Mouse (Mus musculus): Measurements from ENCODE around the gene Rap1a. TPM values are rescaled to one million over a fixed set of nuclear protein-coding genes. Genes with fewer than 3 reads are reported as not detected.

Rap1a gene
- polyA plus RNA-seq, 1 experiment from 2014 or later: 100 TPM

DNA sequence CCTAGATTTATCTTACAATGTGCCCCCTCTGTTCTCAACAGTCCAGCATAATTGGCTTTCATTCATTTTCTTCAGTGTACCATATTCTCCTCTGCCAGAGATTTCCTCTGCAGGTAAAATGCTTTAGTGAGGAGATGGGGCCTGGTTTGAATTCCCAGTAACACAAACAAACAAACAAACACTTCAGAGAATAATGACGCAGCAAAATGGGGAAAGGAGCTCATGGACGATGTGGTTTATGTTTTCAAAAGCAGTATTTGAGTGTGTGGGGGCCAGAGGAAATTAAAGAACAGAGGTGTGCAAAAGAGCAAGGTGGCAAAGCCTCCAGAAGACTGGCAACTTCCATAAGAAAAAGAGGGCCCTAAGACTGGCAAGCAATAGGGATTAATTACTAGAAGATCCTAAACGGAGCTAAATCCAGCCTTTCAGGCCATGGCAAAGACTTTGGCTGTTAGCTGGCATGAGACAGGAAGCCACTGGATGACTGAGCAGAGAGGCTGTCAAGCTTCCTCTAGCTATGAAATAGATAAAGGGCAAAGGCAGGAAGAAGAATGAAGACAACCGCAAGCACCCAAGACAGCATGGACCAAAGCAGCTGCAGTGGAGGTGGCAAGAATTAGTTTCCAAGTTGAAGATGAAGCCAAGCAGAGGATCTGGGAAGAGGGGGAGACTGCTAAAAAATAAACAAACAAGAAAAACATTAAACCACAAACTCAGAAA is 37.8 kb downstream of the Rap1a start:
- Histone ChIP-seq H3K9me3 (ENCODE audit: control insufficient read depth, low read depth, low read length) (no peaks in the 10 kb centered on the region), H3K27ac (ENCODE audit: low read length) (no peak overlapping the region), H3K4me1 (ENCODE audit: control insufficient read depth, insufficient read depth, low read length) (no peaks in the 10 kb centered on the region), H3K4me3 (ENCODE audit: low read depth, low read length) (no peak overlapping the region), H3K36me3 (ENCODE audit: control insufficient read depth, insufficient read depth, low read length) (no peaks in the 10 kb centered on the region), H3K27me3 (ENCODE audit: control insufficient read depth, insufficient read depth, low read length) (no peaks in the 10 kb centered on the region), H3K4me2 (replicated peaks; ENCODE audit: low read depth, low read length) (no peak overlapping the region), H3K9ac (replicated peaks; ENCODE audit: low read depth, low read length) (no peak overlapping the region)
- no peak for ATAC-seq (ENCODE audit: insufficient number of reproducible peaks, insufficient read depth, low FRiP score, low read depth)
- WGBS: 70% methylated on average over 4 of the region's 4 CpGs

DNA sequence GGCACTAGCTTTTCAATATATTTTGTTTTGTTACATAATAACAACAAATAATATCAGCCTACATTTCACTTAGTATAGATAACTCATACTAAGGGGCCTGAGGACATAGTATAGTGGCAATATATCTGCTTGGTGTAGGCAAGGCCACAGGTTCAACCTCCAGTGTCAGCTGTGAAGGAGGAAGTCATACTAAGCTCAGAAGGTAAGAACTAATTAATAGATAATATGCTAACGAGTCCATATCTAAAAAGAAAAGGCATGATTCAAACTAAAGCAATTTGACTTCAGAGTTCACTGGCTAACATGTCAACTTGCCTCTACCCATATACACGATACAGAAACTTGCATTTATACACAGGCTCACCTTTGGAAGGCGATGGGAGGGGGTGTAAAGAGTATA is 41.1 kb downstream of the Rap1a start:
- H3K27me3 ChIP-seq (ENCODE audit: control insufficient read depth, insufficient read depth, low read length): no peaks in the 10 kb centered on the region
- H3K4me3 ChIP-seq (ENCODE audit: low read depth, low read length): no peak overlapping the region
- WGBS: 95% methylated on average over 3 of the region's 3 CpGs
- H3K27ac ChIP-seq (ENCODE audit: low read length): no peak overlapping the region
- H3K4me2 ChIP-seq (replicated peaks; ENCODE audit: low read depth, low read length): no peak overlapping the region
- no peak overlapping the region for H3K9ac ChIP-seq (replicated peaks; ENCODE audit: low read depth, low read length)
- H3K36me3 ChIP-seq (ENCODE audit: control insufficient read depth, insufficient read depth, low read length): no peaks in the 10 kb centered on the region
- H3K9me3 ChIP-seq (ENCODE audit: control insufficient read depth, low read depth, low read length): no peaks in the 10 kb centered on the region
- ATAC-seq (ENCODE audit: insufficient number of reproducible peaks, insufficient read depth, low FRiP score, low read depth): no peak
- H3K4me1 ChIP-seq (ENCODE audit: control insufficient read depth, insufficient read depth, low read length): peaks cover 6% of the 10 kb centered on the region; the same call in 1 of the 2 replicates

DNA sequence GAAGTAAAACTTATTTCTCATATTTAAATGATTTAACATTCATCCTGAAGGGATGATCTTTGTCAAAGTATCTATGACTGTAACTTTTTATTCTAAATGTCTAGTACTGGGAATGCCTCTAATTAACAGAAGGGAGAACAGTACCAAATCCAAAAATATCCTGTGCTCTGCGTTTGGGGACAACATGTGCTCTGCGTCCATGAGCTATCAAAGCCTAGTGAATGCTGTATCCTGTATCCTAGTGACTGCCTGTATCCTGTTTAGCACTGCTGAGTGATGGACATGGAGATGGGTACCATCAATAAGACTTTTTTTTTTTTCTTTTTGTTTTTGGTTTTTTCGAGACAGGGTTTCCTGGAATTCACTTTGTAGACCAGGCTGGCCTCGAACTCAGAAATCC is 42.5 kb downstream of the Rap1a start:
- H3K4me2 ChIP-seq (replicated peaks; ENCODE audit: low read depth, low read length): no peak overlapping the region
- H3K27me3 ChIP-seq (ENCODE audit: control insufficient read depth, insufficient read depth, low read length): no peaks in the 10 kb centered on the region
- H3K36me3 ChIP-seq (ENCODE audit: control insufficient read depth, insufficient read depth, low read length): no peaks in the 10 kb centered on the region
- no peak for ATAC-seq (ENCODE audit: insufficient number of reproducible peaks, insufficient read depth, low FRiP score, low read depth)
- H3K4me1 ChIP-seq (ENCODE audit: control insufficient read depth, insufficient read depth, low read length): peaks cover 6% of the 10 kb centered on the region; the same call in 1 of the 2 replicates
- H3K4me3 ChIP-seq (ENCODE audit: low read depth, low read length): no peak overlapping the region
- H3K9me3 ChIP-seq (ENCODE audit: control insufficient read depth, low read depth, low read length): no peaks in the 10 kb centered on the region
- no peak overlapping the region for H3K27ac ChIP-seq (ENCODE audit: low read length)
- no peak overlapping the region for H3K9ac ChIP-seq (replicated peaks; ENCODE audit: low read depth, low read length)
- WGBS: 79% methylated on average over 4 of the region's 4 CpGs

DNA sequence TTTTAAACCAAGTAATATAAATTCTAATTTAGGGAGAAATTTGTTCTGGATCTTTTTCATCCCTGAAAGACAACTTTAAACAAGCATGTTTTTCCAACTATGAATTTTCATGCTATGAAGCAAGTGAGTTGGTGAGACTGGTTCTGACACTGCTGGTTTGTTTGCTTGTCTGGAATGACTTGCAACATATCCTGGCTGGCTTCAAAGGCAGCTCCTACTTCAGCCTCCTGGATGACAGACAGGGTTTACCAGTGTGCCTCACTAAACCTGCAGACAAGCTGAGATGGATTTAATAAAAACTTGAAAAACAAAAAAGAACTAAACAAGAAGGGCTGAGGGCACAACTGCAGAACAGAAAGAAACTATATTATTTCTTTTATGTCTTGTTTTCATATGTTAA is 43.0 kb downstream of the Rap1a start:
- ATAC-seq (ENCODE audit: insufficient number of reproducible peaks, insufficient read depth, low FRiP score, low read depth): no peak
- Histone ChIP-seq H3K4me2 (replicated peaks; ENCODE audit: low read depth, low read length) (no peak overlapping the region), H3K4me3 (ENCODE audit: low read depth, low read length) (no peak overlapping the region), H3K9me3 (ENCODE audit: control insufficient read depth, low read depth, low read length) (no peaks in the 10 kb centered on the region), H3K9ac (replicated peaks; ENCODE audit: low read depth, low read length) (no peak overlapping the region), H3K4me1 (ENCODE audit: control insufficient read depth, insufficient read depth, low read length) (peaks cover 6% of the 10 kb centered on the region; the same call in 1 of the 2 replicates), H3K27me3 (ENCODE audit: control insufficient read depth, insufficient read depth, low read length) (no peaks in the 10 kb centered on the region), H3K27ac (ENCODE audit: low read length) (no peak overlapping the region), H3K36me3 (ENCODE audit: control insufficient read depth, insufficient read depth, low read length) (no peaks in the 10 kb centered on the region)

DNA sequence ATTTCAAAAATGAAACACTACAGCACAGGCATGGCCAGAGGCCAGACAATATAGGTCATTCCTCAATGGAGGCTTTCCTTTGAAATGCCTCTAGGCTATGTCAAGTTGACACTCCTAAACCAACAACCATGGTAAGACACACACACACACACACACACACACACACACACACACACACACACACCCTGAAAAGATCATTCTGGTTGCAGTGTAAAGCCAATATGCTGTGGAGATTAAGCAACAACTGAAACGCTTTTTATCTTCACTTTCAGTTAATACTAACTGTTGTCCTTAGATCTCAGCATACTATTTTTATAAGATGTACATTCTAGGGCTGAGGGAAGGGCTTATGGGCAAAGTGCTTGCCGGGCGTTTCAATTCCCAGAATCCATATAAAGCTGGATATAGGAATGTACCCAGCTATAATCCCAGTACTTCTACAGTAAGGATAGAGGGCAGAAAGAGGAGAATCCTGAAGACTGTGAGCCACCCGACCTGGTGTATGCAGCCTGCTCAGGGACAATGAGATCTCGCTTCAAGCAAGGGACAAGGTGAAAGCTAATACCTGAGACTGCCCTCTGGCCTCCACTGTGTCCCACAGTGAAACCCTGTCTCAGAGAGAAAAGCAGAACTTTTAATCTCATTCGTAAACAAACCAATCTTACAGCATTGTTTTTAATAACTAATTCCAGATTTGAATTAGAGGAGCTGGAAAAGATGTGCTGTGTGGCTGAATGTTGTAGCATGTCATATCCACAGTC is 43.6 kb downstream of the Rap1a start:
- Histone ChIP-seq H3K4me2 (replicated peaks; ENCODE audit: low read depth, low read length) (no peak overlapping the region), H3K9ac (replicated peaks; ENCODE audit: low read depth, low read length) (no peak overlapping the region), H3K4me1 (ENCODE audit: control insufficient read depth, insufficient read depth, low read length) (peaks cover 6% of the 10 kb centered on the region; the same call in 1 of the 2 replicates), H3K4me3 (ENCODE audit: low read depth, low read length) (no peak overlapping the region), H3K27ac (ENCODE audit: low read length) (no peak overlapping the region), H3K27me3 (ENCODE audit: control insufficient read depth, insufficient read depth, low read length) (no peaks in the 10 kb centered on the region), H3K36me3 (ENCODE audit: control insufficient read depth, insufficient read depth, low read length) (no peaks in the 10 kb centered on the region), H3K9me3 (ENCODE audit: control insufficient read depth, low read depth, low read length) (no peaks in the 10 kb centered on the region)
- ATAC-seq (ENCODE audit: insufficient number of reproducible peaks, insufficient read depth, low FRiP score, low read depth): no peak
- 79% methylated on average over 6 of the region's 6 CpGs for WGBS

DNA sequence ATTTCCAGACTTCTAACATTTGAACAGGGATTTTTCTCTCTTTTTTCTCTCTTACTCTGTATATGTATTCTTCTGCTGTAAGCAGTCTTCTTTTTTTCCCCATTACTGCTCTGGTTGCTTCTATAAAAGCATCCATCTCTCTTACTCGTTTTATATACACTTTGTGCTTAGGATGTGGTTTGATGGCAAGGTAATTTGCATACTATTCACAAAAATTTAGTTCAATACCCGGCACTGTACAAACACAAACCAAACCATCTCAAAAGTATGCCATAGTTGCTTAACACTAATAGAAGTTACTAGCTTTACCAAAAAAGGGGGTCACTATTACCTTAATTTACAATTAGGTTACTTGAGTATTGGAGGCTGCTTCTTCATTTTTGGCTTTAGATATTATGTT is 44.6 kb downstream of the Rap1a start:
- ATAC-seq (ENCODE audit: insufficient number of reproducible peaks, insufficient read depth, low FRiP score, low read depth): no peak
- Histone ChIP-seq H3K4me3 (ENCODE audit: low read depth, low read length) (no peak overlapping the region), H3K4me1 (ENCODE audit: control insufficient read depth, insufficient read depth, low read length) (peaks cover 6% of the 10 kb centered on the region; the same call in 1 of the 2 replicates), H3K27me3 (ENCODE audit: control insufficient read depth, insufficient read depth, low read length) (no peaks in the 10 kb centered on the region), H3K27ac (ENCODE audit: low read length) (no peak overlapping the region), H3K9me3 (ENCODE audit: control insufficient read depth, low read depth, low read length) (no peaks in the 10 kb centered on the region), H3K9ac (replicated peaks; ENCODE audit: low read depth, low read length) (no peak overlapping the region), H3K36me3 (ENCODE audit: control insufficient read depth, insufficient read depth, low read length) (no peaks in the 10 kb centered on the region), H3K4me2 (replicated peaks; ENCODE audit: low read depth, low read length) (no peak overlapping the region)
- 82% methylated on average over 2 of the region's 2 CpGs for WGBS

DNA sequence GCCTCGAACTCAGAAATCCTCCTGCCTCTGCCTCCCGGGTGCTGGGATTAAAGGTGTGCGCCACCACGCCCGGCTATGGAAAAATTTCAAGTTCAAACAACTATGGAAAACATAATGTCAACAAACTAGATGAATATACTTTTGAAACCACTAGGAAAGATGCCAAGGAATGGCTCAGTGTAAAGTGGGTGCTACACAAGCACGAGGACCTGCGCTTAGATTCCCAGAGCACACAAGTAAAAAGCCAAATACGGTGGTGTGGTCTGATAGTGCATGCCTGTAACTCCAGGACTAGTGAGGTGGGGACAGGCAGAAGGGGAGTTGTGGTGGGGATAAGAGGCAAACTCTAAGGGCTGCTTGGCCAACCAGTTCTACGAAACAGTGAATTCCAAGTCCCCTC is 46.0 kb downstream of the Rap1a start:
- no peaks in the 10 kb centered on the region for H3K27me3 ChIP-seq (ENCODE audit: control insufficient read depth, insufficient read depth, low read length)
- no peak for ATAC-seq (ENCODE audit: insufficient number of reproducible peaks, insufficient read depth, low FRiP score, low read depth)
- WGBS: 93% methylated on average over 9 of the region's 9 CpGs

DNA sequence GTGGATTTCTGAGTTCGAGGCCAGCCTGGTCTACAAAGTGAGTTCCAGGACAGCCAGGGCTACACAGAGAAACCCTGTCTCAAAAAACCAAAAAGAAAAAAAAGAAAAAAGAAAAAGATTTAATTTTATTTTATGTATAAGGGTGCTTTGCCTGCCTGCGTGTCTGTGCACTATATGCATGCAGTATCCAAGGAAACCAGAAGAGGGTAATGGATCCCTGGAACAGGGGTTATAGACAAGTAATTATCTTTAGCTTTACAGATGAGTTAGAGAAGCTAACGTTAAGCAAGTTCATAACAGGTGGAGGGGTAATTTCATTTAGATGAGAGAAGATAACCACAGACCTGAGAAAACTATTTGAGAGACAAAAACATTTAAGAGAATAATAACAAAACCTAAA is 47.0 kb downstream of the Rap1a start:
- peaks cover 6% of the 10 kb centered on the region; the same call in 1 of the 2 replicates for H3K4me1 ChIP-seq (ENCODE audit: control insufficient read depth, insufficient read depth, low read length)
- H3K36me3 ChIP-seq (ENCODE audit: control insufficient read depth, insufficient read depth, low read length): no peaks in the 10 kb centered on the region
- no peak overlapping the region for H3K4me3 ChIP-seq (ENCODE audit: low read depth, low read length)
- H3K9me3 ChIP-seq (ENCODE audit: control insufficient read depth, low read depth, low read length): no peaks in the 10 kb centered on the region
- H3K27me3 ChIP-seq (ENCODE audit: control insufficient read depth, insufficient read depth, low read length): no peaks in the 10 kb centered on the region
- H3K9ac ChIP-seq (replicated peaks; ENCODE audit: low read depth, low read length): no peak overlapping the region
- H3K4me2 ChIP-seq (replicated peaks; ENCODE audit: low read depth, low read length): no peak overlapping the region
- no peak for ATAC-seq (ENCODE audit: insufficient number of reproducible peaks, insufficient read depth, low FRiP score, low read depth)
- no peak overlapping the region for H3K27ac ChIP-seq (ENCODE audit: low read length)
- WGBS: 69% methylated on average over 3 of the region's 3 CpGs

More for the DNA sequence above, 46.0 kb downstream of the Rap1a start:
- H3K9me3 ChIP-seq (ENCODE audit: control insufficient read depth, low read depth, low read length): no peaks in the 10 kb centered on the region
- peaks cover 6% of the 10 kb centered on the region; the same call in 1 of the 2 replicates for H3K4me1 ChIP-seq (ENCODE audit: control insufficient read depth, insufficient read depth, low read length)
- no peak overlapping the region for H3K4me2 ChIP-seq (replicated peaks; ENCODE audit: low read depth, low read length)
- no peak overlapping the region for H3K4me3 ChIP-seq (ENCODE audit: low read depth, low read length)
- H3K27ac ChIP-seq (ENCODE audit: low read length): no peak overlapping the region
- H3K36me3 ChIP-seq (ENCODE audit: control insufficient read depth, insufficient read depth, low read length): no peaks in the 10 kb centered on the region
- no peak overlapping the region for H3K9ac ChIP-seq (replicated peaks; ENCODE audit: low read depth, low read length)

All from stomach, embryonic 14.5 days (tissue).